Mouse (Mus musculus): ENCODE results near the gene Chrna9. TPM values are rescaled to one million over a fixed set of nuclear protein-coding genes. Genes with fewer than 3 reads are reported as not detected.

Gene Chrna9
- polyA plus RNA-seq, 1 experiment from 2014 or later: not detected

- 77% methylated on average over 12 of the region's 12 CpGs for WGBS (ENCODE audit: insufficient replicate concordance)
- H3K27me3 ChIP-seq (ENCODE audit: insufficient read depth, low read length): no peaks in the 10 kb centered on the region
- ATAC-seq (no peak), DNase-seq (no peak)
- no peak overlapping the region for H3K9ac ChIP-seq (replicated peaks)
- H3K4me1 ChIP-seq (ENCODE audit: insufficient read depth): peaks cover 4% of the 10 kb centered on the region; the same call in 1 of the 2 replicates
- H3K36me3 ChIP-seq (replicated peaks; ENCODE audit: insufficient read depth, low read length): no peaks in the 10 kb centered on the region
- TF ChIP-seq CTCF (IDR thresholded peaks at IDR 0.05; ENCODE audit: low read depth) (no peak), EP300 (IDR thresholded peaks at IDR 0.05; ENCODE audit: low read depth) (no peak)
- no peak overlapping the region for H3K4me2 ChIP-seq (ENCODE audit: low read depth, low read length)
- H3K4me3 ChIP-seq (ENCODE audit: low read depth, low read length): no peak overlapping the region
- H3K9me3 ChIP-seq (ENCODE audit: low read length): no peaks in the 10 kb centered on the region
- no peak overlapping the region for H3K27ac ChIP-seq (ENCODE audit: low read depth)
Measured at GRCm38 (mm10) chr5:65920701-65921426, 13.9 kb upstream of the Chrna9 start.

DNA sequence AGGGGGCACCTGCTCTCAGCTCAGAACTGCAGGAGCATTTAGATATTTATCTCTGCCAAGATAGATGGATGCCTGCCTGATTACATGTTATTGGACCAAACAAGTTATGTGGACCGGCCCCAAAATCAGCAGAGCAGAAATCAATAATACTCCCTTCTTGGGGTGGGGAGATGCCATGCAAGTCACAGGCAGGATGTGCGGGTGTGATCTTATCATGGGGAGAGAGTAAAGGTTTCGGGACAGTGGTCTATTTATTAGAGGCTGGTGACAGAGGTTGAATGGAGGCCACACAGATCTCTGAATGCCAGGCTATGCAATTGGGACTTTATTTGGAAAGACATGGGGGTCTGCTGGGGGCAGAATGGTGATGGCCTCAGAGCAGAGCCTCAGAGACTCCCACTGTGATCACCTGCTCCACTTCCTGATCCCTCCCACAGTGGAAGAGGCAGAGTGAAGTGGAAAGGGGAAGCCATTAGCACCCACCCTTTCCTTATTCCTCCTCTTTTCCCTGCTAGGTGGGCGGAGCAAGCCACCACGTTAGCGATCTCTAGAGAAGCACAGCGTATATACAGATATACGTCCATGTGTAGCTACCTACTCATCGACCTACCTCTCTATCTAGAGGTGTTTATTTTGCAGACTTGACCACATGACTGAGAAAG, 13.1 kb upstream of the Chrna9 start:
- no peak overlapping the region for H3K4me2 ChIP-seq (ENCODE audit: low read depth, low read length)
- no peak overlapping the region for H3K9ac ChIP-seq (replicated peaks)
- H3K4me3 ChIP-seq (ENCODE audit: low read depth, low read length): no peak overlapping the region
- no peak for TF ChIP-seq EP300 (IDR thresholded peaks at IDR 0.05; ENCODE audit: low read depth)
- no peak for TF ChIP-seq CTCF (IDR thresholded peaks at IDR 0.05; ENCODE audit: low read depth)
- no peak for ATAC-seq
- H3K36me3 ChIP-seq (replicated peaks; ENCODE audit: insufficient read depth, low read length): no peaks in the 10 kb centered on the region
- H3K9me3 ChIP-seq (ENCODE audit: low read length): no peaks in the 10 kb centered on the region
- H3K4me1 ChIP-seq (ENCODE audit: insufficient read depth): peaks cover 4% of the 10 kb centered on the region; the same call in 1 of the 2 replicates
- 57% methylated on average over 9 of the region's 9 CpGs for WGBS (ENCODE audit: insufficient replicate concordance)
- H3K27ac ChIP-seq (ENCODE audit: low read depth): no peak overlapping the region
- DNase-seq: no peak
- no peaks in the 10 kb centered on the region for H3K27me3 ChIP-seq (ENCODE audit: insufficient read depth, low read length)

DNA sequence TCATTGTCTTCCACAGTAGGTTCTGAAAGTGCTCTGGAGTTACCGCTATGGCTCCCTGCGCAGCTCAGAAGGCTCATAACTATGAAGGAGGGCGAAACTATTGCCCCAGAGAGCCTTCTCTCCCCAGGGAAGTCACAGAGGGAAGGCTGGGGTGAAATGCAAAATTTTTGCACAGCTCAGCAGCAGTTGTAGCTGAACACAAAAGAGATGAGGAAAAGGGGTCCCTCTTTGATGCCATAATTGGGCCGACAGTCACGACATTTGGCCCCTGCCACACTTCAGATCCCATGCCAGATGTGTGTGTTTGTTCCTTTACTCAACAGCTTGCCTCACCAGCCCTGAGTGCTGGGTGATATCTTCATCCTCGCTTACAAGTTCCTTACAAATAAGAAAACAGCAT, 8.1 kb upstream of the Chrna9 start:
- no peak overlapping the region for H3K4me3 ChIP-seq (ENCODE audit: low read depth, low read length)
- H3K27me3 ChIP-seq (ENCODE audit: insufficient read depth, low read length): no peaks in the 10 kb centered on the region
- no peak overlapping the region for H3K4me2 ChIP-seq (ENCODE audit: low read depth, low read length)
- H3K27ac ChIP-seq (ENCODE audit: low read depth): peak overlapping the region; percentile 39; the same call in 1 of the 2 replicates
- 0 out of 2 replicates have a peak, but pooled peaks cover 4% of the 10 kb centered on the region for H3K4me1 ChIP-seq (ENCODE audit: insufficient read depth)
- WGBS (ENCODE audit: insufficient replicate concordance): 80% methylated on average over 6 of the region's 6 CpGs
- TF ChIP-seq CTCF (IDR thresholded peaks at IDR 0.05; ENCODE audit: low read depth) (no peak), EP300 (IDR thresholded peaks at IDR 0.05; ENCODE audit: low read depth) (no peak)
- no peak for ATAC-seq
- DNase-seq: no peak
- H3K9me3 ChIP-seq (ENCODE audit: low read length): no peaks in the 10 kb centered on the region
- no peaks in the 10 kb centered on the region for H3K36me3 ChIP-seq (replicated peaks; ENCODE audit: insufficient read depth, low read length)
- no peak overlapping the region for H3K9ac ChIP-seq (replicated peaks)

DNA sequence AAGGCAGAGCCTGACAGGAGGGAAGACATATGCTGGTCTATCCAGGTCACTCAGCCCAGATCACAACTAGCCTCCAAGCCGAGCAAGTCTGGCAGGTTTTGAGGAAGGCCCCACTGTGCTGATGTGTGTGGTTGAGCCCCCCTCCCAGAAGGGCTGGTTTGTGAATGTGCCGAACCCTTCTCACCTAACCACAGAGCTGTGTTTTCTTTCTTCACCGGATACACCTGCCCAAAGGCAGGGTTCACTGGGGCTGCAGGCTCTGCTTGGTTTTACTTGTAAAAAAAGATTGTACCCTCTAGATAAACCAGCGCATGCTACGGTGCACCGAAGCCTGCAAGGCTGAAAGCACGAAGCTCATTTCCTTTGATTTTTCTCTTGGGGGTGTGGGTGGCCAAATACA, 5.6 kb upstream of the Chrna9 start:
- no peak overlapping the region for H3K4me3 ChIP-seq (ENCODE audit: low read depth, low read length)
- no peak for TF ChIP-seq CTCF (IDR thresholded peaks at IDR 0.05; ENCODE audit: low read depth)
- TF ChIP-seq EP300 (IDR thresholded peaks at IDR 0.05; ENCODE audit: low read depth): no peak
- H3K9ac ChIP-seq (replicated peaks): no peak overlapping the region
- ATAC-seq (peak; percentile 70), DNase-seq (peak; percentile 45)
- no peak overlapping the region for H3K4me2 ChIP-seq (ENCODE audit: low read depth, low read length)
- no peaks in the 10 kb centered on the region for H3K27me3 ChIP-seq (ENCODE audit: insufficient read depth, low read length)
- H3K36me3 ChIP-seq (replicated peaks; ENCODE audit: insufficient read depth, low read length): no peaks in the 10 kb centered on the region
- H3K4me1 ChIP-seq (ENCODE audit: insufficient read depth): 0 out of 2 replicates have a peak, but pooled peaks cover 4% of the 10 kb centered on the region
- no peaks in the 10 kb centered on the region for H3K9me3 ChIP-seq (ENCODE audit: low read length)
- WGBS (ENCODE audit: insufficient replicate concordance): 24% methylated on average over 7 of the region's 7 CpGs
- H3K27ac ChIP-seq (ENCODE audit: low read depth): peak overlapping the region; percentile 29

- 0 out of 2 replicates have a peak, but pooled peaks cover 4% of the 10 kb centered on the region for H3K4me1 ChIP-seq (ENCODE audit: insufficient read depth)
- ATAC-seq: no peak
- H3K9me3 ChIP-seq (ENCODE audit: low read length): no peaks in the 10 kb centered on the region
- no peaks in the 10 kb centered on the region for H3K36me3 ChIP-seq (replicated peaks; ENCODE audit: insufficient read depth, low read length)
- no peak for DNase-seq
- TF ChIP-seq EP300 (IDR thresholded peaks at IDR 0.05; ENCODE audit: low read depth) (no peak), CTCF (IDR thresholded peaks at IDR 0.05; ENCODE audit: low read depth) (no peak)
- no peak overlapping the region for H3K4me2 ChIP-seq (ENCODE audit: low read depth, low read length)
- 0 out of 2 replicates have a peak overlapping the region, but pooled peaks have one; percentile 39 for H3K27ac ChIP-seq (ENCODE audit: low read depth)
- H3K27me3 ChIP-seq (ENCODE audit: insufficient read depth, low read length): no peaks in the 10 kb centered on the region
- 58% methylated on average over 4 of the region's 4 CpGs for WGBS (ENCODE audit: insufficient replicate concordance)
- H3K4me3 ChIP-seq (ENCODE audit: low read depth, low read length): no peak overlapping the region
- no peak overlapping the region for H3K9ac ChIP-seq (replicated peaks)
Measured at GRCm38 (mm10) chr5:65930171-65930570, 4.5 kb upstream of the Chrna9 start.

DNA sequence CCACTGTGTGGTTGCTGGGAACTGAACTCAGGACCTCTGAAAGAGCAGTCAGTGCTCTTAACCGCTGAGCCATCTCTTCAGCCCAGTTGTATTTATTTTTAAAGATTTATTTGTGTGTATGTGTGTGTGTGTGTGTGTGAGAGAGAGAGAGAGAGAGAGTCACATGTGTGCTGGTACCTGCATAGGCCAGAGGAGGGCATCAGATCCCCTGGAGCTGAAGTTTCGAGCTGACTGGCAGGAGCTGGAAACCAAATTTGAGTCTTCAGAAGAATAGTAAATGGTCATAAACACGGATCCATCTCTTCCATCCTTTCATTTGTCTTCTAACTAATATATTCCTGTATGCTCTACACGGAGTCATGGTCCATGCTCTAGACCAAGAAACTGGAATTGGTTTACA, 1.5 kb upstream of the Chrna9 start:
- Histone ChIP-seq H3K9ac (replicated peaks) (no peak overlapping the region), H3K27ac (ENCODE audit: low read depth) (no peak overlapping the region), H3K36me3 (replicated peaks; ENCODE audit: insufficient read depth, low read length) (no peaks in the 10 kb centered on the region), H3K9me3 (ENCODE audit: low read length) (no peaks in the 10 kb centered on the region), H3K4me1 (ENCODE audit: insufficient read depth) (no peaks in the 10 kb centered on the region), H3K4me2 (ENCODE audit: low read depth, low read length) (no peak overlapping the region), H3K27me3 (ENCODE audit: insufficient read depth, low read length) (no peaks in the 10 kb centered on the region), H3K4me3 (ENCODE audit: low read depth, low read length) (no peak overlapping the region)
- TF ChIP-seq EP300 (IDR thresholded peaks at IDR 0.05; ENCODE audit: low read depth): no peak
- no peak for TF ChIP-seq CTCF (IDR thresholded peaks at IDR 0.05; ENCODE audit: low read depth)
- WGBS (ENCODE audit: insufficient replicate concordance): 82% methylated on average over 4 of the region's 4 CpGs
- ATAC-seq (no peak), DNase-seq (no peak)

All from liver, postnatal 0 days (tissue).